Mouse (Mus musculus) bone marrow, adult 2 months (tissue): ENCODE results near the gene Epha6.

ENCODE experiments used
- CTCF ChIP-seq: fragments of 200-500 bp; IDR thresholded peaks from 2 replicates; pipeline ENCODE4 v1.5.1; 2011; ENCODE audit warnings: low read length, control low read depth; ENCODE audit not compliant: control insufficient read depth, insufficient read depth
- POLR2A ChIP-seq: fragments of 200-500 bp; IDR thresholded peaks from 2 replicates; pipeline ENCODE4 v1.6.1; 2011; ENCODE audit warnings: low read depth, mild to moderate bottlenecking, control low read depth, low read length, borderline replicate concordance; ENCODE audit not compliant: control insufficient read depth

DNA sequence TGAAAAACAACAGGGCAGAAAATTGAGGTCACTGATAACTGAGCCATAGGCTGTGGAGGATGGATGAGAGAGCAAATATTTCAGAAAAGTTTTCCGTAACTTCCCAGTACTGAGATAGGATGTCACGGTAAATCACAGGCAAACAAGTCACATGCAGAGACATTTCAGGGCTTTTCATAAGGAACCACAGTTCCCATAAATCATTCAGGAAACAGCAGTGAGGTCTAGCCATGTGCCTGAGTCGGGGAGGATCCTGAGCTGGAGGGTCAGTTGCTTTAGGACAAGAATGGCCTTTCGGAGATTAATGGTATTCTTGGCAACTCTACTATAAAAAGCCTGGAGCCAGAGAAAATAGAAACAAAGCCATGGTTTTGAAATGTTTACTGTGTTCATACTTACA, 889.8 kb downstream of the Epha6 start:
- no peak for TF ChIP-seq CTCF
- no peak for TF ChIP-seq POLR2A
